Mouse (Mus musculus) frontal cortex, adult (tissue): ENCODE data around the gene Mical3.

Experiments
- ATAC-seq: cut with Nextera tagmentation; 2 replicates; pipeline ENCODE4 v1.9.2; 2017; ENCODE audit warnings: mild to moderate bottlenecking, moderate library complexity, mixed read lengths; ENCODE audit not compliant: low TSS enrichment

The Mical3 gene

GRCm38 (mm10) chr6:120903961-120904360 lies 226.8 kb downstream of the Mical3 start:
- ATAC-seq: no peak

GRCm38 (mm10) chr6:120903450-120903912 lies 227.3 kb downstream of the Mical3 start:
- ATAC-seq: peak; percentile 51; the same call in 1 of the 2 replicates

DNA sequence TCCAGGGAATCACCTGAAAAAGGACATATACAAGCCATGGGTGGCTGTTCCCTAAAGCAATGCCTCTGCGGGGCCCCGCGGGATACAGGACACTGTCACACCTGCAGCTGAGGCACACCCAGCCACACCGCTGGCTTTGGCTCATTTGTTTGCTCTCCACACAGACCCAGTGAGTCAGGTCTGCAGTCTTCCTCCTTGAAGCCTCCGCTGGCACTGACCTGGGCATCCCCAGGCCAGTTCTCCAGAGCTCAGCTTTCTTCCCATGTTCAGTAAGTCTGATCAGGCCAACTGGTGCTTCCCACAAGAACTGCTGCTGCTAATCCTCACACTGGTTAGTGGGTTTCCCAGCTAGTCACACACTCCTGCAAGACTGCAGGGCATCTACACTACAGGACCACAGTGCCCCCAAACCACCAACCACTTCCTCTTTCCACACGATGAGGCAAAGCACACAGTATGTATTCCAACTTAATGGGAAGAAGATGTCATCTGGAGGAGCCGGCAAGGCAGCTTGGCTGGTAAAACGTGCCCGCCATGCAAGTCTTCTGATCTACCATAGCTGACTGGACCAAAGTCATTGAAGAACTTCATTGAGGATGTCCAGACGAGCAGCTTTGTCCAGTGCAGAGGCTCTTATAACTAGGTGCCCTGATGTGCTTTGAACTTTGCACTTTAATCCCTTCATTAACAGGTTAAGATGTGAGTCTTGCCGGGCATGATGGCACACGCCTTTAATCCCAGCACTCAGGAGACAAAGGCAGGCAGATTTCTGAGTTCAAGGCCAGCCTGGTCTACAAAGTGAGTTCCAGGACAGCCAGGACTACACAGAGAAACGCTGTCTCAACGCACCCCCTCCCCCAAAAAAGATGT lies 228.8 kb downstream of the Mical3 start:
- ATAC-seq: no peak

- ATAC-seq: peak; percentile 74
Measured at GRCm38 (mm10) chr6:120898188-120898833, 232.5 kb downstream of the Mical3 start.

- no peak for ATAC-seq
Measured at GRCm38 (mm10) chr6:120894524-120894923, 236.3 kb downstream of the Mical3 start.

GRCm38 (mm10) chr6:120894089-120894488 lies 236.7 kb downstream of the Mical3 start:
- no peak for ATAC-seq

DNA sequence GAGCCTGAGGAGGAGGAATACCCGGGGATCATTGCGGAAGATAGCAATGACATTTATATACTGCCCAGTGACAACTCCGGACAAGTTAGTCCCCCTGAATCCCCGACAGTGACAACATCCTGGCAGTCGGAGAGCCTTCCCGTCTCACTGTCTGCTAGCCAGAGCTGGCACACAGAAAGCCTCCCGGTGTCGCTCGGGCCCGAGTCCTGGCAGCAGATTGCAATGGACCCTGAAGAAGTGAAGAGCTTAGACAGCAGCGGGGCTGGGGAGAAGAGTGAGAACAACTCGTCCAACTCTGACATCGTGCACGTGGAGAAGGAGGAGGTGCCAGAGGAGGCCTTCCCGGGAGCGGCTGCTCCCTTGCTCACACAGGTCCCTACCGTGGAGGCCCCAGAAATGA lies 244.1 kb downstream of the Mical3 start:
- peak; percentile 10; the same call in 1 of the 2 replicates for ATAC-seq

GRCm38 (mm10) chr6:120884436-120884835 lies 246.4 kb downstream of the Mical3 start:
- no peak for ATAC-seq
